Mouse (Mus musculus) MN1 (cell line): ENCODE data around the gene Lrrc56.
"Not testable (repeated sequence)": the region's sequence is repeated elsewhere in the genome, so short reads cannot be mapped to it uniquely, and the experiment has no call there.

Experiments used
- DNase-seq: peaks from one replicate; pipeline ENCODE4 v3.0.0-alpha.2; 2016; ENCODE audit warnings: low spot score

The Lrrc56 gene

GRCm38 (mm10) chr7:141216894-141217293, 22.9 kb downstream of the Lrrc56 start:
- DNase-seq: no peak

DNA sequence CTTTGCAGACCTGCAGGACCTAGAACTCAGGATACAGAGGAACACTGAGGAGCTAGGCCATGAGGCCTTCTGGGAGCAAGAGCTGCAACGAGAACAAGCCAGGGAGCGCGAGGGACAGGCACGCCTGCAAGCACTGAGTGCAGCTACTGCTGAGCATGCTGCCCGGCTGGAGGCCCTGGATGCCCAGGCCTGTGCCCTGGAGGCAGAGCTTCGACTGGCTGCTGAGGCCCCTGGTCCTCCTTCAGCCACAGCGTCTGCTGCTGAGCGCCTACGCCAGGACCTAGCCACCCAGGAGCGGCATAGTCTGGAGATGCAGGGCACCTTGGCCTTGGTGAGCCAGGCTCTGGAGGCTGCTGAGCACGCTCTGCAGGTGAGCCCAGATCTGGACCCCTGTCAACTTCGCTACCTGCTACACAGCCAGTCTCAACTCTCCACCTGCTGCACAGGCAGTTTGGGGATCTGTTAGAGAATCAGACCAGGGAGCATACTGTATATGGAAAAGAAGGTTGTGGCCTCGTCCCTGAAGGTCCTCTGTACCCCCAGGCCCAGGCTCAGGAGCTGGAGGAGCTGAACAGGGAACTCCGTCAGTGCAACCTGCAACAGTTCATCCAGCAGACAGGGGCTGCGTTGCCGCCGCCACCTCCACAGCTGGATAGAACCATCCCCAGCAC, 23.5 kb downstream of the Lrrc56 start:
- DNase-seq: no peak

DNA sequence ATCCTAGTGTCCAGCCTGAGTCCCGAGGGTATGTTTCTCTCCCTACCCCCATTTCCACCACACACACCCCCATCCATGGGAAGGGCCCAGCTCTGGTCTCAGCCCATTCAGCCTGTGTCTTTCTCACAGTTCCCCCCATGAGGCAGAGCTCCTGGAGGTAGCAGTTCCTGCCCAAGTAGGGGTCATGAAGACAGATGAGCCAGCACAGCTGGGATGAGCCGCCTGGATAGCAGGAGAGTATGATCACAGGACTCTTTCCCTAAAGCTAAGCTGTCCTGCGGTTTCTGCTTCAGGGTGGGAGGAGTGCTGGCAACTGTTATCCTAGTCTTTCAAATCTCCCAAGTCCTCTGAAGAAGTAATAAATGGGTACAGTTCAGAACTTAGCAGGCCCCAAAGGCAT, 24.2 kb downstream of the Lrrc56 start:
- no peak for DNase-seq

DNA sequence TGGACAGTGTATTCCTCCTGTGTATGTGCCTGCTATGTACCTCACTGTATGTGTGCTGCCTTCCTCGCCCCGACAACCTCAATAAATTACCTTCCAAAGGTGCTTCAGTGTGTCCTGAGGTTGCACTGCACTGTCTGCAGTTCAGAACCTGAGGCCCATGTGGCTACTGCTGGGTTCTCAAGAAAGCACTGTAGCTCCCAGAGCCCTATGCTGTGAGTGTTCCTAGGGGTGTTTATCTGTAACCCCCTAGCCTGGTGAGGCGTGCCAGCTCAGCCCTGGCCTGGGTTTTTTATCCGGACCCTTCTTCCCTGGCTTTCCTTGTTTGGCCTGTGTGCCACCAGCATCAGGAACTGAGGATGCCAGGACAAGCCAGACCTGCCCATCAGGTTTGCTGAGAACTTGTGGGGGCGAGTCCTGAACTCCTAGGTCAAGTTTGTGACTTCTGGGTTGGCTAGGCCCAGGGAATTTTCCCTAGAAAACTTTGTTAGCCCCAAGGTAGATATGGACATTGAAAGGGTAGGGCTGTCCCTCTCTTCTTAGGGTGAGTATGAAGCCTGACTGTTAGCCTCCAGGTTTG, 24.7 kb downstream of the Lrrc56 start:
- DNase-seq: no peak

DNA sequence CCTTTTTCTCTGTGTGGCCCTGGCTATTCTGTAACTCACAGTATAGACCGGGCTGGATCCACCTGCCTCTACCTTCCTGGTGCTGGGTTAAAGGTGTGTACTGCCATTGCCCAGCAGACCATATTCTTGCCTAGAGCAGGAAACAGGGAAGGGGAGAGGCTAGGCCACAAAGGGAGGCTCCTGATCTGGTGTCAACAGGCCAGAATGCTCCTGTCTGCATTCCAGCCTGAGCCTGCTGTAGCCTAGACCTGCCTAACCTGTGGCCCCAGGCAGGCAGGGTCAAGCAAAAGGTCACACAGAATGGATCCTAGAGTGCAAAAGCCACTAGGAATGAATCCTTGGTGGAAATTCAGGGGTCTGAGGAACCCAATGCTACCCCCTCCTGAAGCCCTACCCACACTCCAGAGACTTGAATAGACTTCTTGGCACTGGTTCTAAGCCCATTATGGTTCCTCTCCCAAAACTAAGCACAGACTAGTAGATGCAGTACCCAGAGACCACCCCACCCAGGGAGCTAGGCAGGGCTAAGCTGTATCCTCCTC, 25.7 kb downstream of the Lrrc56 start:
- DNase-seq: no peak

GRCm38 (mm10) chr7:141220377-141220776, 26.4 kb downstream of the Lrrc56 start:
- DNase-seq: no peak

DNA sequence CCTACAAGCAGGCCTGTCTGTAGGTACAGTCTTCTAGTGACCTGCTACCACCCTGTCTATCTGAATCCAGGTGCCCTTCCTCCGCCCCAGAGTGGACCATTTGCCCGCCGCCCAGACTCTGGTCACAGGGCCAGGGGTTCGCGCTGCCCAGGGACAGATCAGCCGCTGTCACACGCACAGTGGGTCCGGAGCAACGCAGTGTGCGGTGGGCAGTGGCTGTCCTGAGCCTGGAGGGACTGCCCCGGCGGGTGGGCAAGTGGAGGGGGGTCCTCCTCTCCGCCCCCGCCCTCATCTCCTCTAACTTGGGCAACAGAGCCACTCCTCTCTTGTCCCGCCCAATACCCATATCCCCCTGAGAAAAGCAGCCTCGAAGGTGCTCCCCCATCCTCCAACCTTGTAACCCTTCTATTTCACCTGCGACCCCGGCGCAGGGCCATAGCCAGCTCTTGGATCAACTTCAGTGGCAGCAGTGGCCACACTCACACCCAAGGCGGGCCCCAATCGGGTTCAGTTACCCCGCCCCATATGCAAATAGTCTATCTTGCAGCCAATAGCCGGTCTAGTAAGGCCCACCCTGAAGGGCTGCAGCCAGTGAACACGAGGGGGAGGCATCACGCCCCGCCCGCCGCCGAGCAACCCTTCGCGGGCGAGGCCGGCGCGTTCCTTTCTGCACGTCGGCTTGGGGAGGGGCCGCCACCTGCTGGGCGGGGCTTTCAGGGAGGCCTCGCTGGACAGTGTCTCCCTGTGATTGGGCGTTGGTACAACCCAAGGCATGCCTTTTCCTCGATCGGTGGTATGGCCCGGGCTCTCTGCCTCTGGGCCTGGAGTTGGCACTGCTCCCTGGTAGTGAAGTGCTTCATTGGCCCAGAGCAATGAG, 27.5 kb downstream of the Lrrc56 start:
- DNase-seq: peak; percentile 98

- no peak for DNase-seq
Observed at GRCm38 (mm10) chr7:141222126-141222467, 28.1 kb downstream of the Lrrc56 start.

DNA sequence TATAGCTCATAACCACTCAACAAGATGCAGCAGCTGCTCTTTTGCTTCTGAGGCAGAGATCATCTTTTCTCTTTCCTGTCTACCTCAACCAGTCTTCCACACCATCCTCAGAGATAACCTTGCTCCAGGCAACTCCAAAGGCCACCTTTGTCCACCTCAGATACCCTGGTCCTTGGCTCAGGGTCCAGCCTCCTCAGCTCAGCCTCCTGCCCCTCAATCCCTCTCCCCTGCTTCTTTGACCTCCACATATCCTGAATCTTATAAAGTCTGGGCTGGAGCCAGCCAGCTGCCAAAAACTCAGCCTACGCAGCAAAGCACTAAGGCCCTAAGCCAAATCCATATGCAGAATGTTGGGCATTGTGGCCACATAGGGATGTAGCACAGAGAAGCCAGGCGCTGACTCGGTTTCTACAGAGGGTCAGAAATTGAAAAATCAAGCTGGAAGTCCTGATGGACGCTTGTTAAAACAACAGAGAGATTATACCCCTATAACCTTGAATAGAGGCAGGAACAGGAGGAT, 28.8 kb downstream of the Lrrc56 start:
- DNase-seq: peak; percentile 19

DNA sequence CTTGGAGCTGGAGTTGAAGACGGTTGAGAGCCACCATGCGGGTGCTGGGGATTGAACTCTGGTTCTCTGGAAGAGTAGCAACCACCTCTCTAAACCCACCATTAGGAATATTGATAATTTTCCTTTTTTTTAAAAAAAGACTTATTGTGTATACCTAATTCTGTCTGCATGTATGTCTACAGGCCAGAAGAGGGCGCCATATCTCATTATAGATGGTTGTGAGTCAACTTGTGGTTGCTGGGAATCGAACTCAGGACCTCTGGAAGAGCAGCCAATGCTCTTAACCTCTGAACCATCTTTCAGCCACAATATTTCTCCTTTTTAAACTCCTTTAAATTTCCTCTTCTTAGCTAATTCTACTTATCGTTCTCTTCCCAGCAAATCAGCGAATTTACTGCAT, 32.6 kb downstream of the Lrrc56 start:
- DNase-seq: no peak

- DNase-seq: no peak
Observed at GRCm38 (mm10) chr7:141227796-141228195, 33.8 kb downstream of the Lrrc56 start.

GRCm38 (mm10) chr7:141228279-141229067, 34.5 kb downstream of the Lrrc56 start, which contains the start of gene Phrf1:
TSS of gene Phrf1 (plus strand) at chr7:141228784.
- DNase-seq: peak; percentile 94

DNA sequence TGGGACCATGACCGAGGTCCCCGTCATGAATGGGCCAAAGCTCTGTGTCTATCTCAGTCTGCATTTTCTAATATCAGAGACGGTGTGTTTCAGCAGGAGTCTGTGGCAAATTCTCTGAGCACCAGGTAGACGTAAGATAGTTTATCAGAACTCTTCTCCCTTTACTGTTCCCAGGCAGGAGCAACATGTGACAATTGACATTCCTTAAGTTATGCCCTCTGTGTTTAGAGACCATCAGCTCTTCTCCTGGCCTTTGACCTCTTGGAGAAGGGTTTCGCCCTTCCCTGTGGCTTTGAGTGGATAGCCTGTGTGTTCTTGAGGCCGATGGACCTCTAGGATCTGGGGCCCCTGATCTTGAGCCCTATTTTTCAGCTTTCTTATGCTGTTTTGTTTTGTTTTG, 35.7 kb downstream of the Lrrc56 start:
- DNase-seq: no peak

DNA sequence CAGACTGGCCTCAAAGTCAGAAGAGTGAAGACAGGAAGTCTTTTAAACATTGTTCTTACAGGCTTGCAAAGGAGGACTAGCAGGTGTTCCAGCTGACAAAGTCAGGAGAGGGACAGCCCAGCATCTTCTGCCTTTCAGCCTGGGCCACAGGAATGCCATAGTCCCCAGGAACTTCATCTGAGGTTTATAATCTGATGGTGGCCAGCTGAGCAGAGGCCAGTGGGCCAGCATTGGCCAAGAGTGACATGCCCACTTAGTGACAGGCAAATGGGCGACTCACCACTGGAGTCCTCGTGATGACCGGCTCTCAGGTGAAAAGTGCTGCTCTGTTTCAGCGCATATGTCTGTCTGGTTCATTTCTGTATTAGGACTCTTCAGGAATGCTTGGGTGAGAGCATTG, 36.6 kb downstream of the Lrrc56 start:
- no peak for DNase-seq

- DNase-seq: no peak
Observed at GRCm38 (mm10) chr7:141231111-141231510, 37.2 kb downstream of the Lrrc56 start.

DNA sequence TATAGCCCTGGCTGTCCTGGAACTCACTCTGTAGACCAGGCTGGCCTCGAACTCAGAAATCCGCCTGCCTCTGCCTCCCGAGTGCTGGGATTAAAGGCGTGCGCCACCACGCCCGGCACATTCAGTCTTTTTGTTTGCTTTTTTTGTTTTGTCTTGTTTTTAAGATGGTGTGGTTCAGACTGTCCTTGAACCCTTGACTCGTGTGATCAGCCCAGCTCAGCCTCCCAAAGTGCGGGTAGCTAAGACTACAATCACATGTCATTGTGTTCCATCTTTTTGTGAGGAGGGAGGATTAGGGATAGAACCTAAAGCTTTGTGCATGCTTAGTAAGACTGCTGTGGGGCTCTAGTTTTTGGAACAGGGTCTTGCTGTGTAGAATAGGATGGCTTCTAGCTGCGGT, 37.6 kb downstream of the Lrrc56 start:
- no peak for DNase-seq

- DNase-seq: not testable (repeated sequence)
Observed at GRCm38 (mm10) chr7:141250486-141250885, 56.5 kb downstream of the Lrrc56 start.

DNA sequence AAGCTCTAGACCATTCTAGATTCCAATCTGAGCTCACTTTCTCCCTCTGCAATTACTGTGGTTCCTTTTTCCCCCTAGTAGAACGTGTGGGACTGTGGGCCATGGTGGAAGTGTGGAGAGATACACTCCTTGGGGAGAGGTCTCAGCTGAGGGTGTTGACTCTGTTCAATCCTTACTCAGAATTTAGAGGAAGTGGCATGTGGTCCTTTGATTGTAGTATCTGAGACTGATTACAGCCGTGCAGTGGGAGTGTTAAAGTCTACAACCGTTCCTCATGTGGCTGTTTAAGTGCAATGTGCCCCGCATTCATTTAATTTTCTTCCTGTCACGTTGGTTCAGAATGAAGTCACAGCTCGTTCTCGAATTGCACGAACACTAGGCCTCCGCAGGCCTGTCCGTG, 62.2 kb downstream of the Lrrc56 start:
- no peak for DNase-seq
